Mouse (Mus musculus) embryonic fibroblast, embryonic 13.5 days (primary cell): ENCODE measurements around the gene Klrg1.

Experiments
- CTCF ChIP-seq: IDR thresholded peaks from 2 replicates; pipeline ENCODE4 v1.5.1; 2011; ENCODE audit warnings: mild to moderate bottlenecking, control low read depth, low read length, moderate library complexity, borderline replicate concordance; ENCODE audit not compliant: insufficient read depth
- POLR2A ChIP-seq: IDR thresholded peaks from 2 replicates; pipeline ENCODE4 v1.6.1; 2011; ENCODE audit warnings: low read depth, mild to moderate bottlenecking, control low read depth, low read length, moderate library complexity

DNA sequence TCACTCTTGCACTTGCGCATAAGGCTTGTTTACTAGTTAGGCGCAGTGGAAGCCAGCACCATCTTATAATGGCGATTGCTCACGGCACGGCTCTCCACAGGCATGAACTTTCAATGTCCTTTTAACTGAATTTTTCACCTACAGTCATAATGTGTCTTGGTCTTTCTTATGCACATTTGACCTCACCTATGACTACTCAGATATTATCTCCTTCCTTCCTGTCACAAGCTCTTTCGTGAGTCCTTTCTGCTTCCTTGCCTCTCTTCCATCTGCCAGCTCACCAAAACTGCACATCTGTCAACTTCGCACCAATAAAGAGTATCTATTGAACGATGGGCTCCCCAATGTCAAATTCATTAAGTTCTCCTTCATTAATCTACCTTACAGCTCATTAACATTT is 20.1 kb downstream of the Klrg1 start:
- no peak for TF ChIP-seq POLR2A
- no peak for TF ChIP-seq CTCF
